Mouse (Mus musculus) thymus, adult 2 months (tissue): ENCODE results near the gene Txn1. TPM values are rescaled to one million over a fixed set of nuclear protein-coding genes. Genes with fewer than 3 reads are reported as not detected.

Experiments
- DNase-seq: peaks from one replicate; pipeline ENCODE4 v3.0.0; 2021
- H3K27ac ChIP-seq: fragments of 200-500 bp; 2 replicates; pipeline ENCODE4 v1.5.1; 2012; ENCODE audit warnings: low read length, control low read depth; ENCODE audit not compliant: control insufficient read depth, insufficient read depth
- H3K27me3 ChIP-seq: fragments of 200-500 bp; 2 replicates; pipeline ENCODE4 v1.6.1; 2012; ENCODE audit warnings: mild to moderate bottlenecking, low read length, moderate library complexity, mixed read lengths; ENCODE audit not compliant: control insufficient read depth, insufficient read depth
- H3K36me3 ChIP-seq: fragments of 200-500 bp; 2 replicates; pipeline ENCODE4 v1.6.1; 2012; ENCODE audit warnings: mild to moderate bottlenecking, low read length, moderate library complexity; ENCODE audit not compliant: control insufficient read depth, insufficient read depth
- H3K4me1 ChIP-seq: fragments of 200-500 bp; replicated peaks from 2 replicates; pipeline ENCODE4 v1.6.1; 2012; ENCODE audit warnings: low read length; ENCODE audit not compliant: control insufficient read depth, insufficient read depth
- H3K4me3 ChIP-seq: fragments of 200-500 bp; 2 replicates; pipeline ENCODE4 v1.5.1; 2012; ENCODE audit warnings: mild to moderate bottlenecking, low read length, control low read depth, moderate library complexity; ENCODE audit not compliant: control insufficient read depth, insufficient read depth
- CTCF ChIP-seq: fragments of 200-500 bp; IDR thresholded peaks from 2 replicates; pipeline ENCODE4 v1.5.1; 2012; ENCODE audit warnings: mild to moderate bottlenecking, control low read depth, low read length, moderate library complexity, borderline replicate concordance; ENCODE audit not compliant: control insufficient read depth, poor library complexity, insufficient read depth; ENCODE audit errors: extremely low read depth
- POLR2A ChIP-seq: fragments of 200-500 bp; IDR thresholded peaks from 2 replicates; pipeline ENCODE4 v1.6.1; 2012; ENCODE audit warnings: mild to moderate bottlenecking, low read length, control low read depth, moderate library complexity; ENCODE audit not compliant: control insufficient read depth, poor library complexity, insufficient read depth; ENCODE audit errors: extremely low read depth
- WGBS: fragments of 180-500 bp; shearing (Covaris S2); methylation state at CpG from one replicate; pipeline ENCODE4 v1.1.7; 2018; 5-methylcytosine and 5-hydroxymethylcytosine counted together
- polyA plus RNA-seq: library from polyadenylated mRNA; depleted of rRNA; stranded (reverse); fragments of >200 nt; gene quantifications from 2 replicates; pipeline ENCODE4 v1.2.3, GENCODE M21; 2012

The Txn1 gene
- polyA plus RNA-seq, 1 experiment = 214 TPM

DNA sequence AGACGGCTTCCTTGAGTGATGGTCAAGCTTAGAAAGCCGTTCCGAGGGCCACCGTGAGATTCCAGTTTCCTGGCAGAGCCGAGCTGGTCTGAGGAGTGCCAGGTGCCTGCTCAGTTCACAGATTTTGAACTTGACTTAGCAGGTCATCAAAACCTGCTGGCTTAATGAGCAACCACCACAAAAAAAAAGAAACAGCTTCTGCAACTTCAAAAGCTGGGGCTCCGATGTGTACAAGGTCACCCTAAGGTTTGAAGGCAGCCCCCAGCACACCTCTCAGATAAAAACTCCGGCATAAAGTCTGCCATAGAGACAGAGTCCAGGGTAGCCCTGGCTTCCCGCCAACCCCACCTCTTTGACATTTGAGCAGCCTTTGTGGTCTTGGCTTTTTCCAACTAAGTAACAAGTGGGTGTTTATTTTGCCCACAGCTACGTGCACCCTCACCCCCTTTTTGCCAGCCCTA is 40.0 kb downstream of the Txn1 start, which contains the start of gene D630039A03Rik:
Gene D630039A03Rik, minus strand, starts transcription at position 97 of the 461 bp plus-strand sequence.
- no peak for TF ChIP-seq CTCF
- TF ChIP-seq POLR2A = no peak
- peaks cover 19% of the 10 kb centered on the region for H3K4me1 ChIP-seq
- H3K27me3 ChIP-seq = no peaks in the 10 kb centered on the region
- 9% methylated on average over 9 of the region's 9 CpGs for WGBS
- H3K27ac ChIP-seq = no peak within 1 kb of the TSS
- no peak within 1 kb of the TSS; the same call in 1 of the 2 replicates for H3K4me3 ChIP-seq
- no peak for DNase-seq
- H3K36me3 ChIP-seq = no peaks in the 10 kb centered on the region

DNA sequence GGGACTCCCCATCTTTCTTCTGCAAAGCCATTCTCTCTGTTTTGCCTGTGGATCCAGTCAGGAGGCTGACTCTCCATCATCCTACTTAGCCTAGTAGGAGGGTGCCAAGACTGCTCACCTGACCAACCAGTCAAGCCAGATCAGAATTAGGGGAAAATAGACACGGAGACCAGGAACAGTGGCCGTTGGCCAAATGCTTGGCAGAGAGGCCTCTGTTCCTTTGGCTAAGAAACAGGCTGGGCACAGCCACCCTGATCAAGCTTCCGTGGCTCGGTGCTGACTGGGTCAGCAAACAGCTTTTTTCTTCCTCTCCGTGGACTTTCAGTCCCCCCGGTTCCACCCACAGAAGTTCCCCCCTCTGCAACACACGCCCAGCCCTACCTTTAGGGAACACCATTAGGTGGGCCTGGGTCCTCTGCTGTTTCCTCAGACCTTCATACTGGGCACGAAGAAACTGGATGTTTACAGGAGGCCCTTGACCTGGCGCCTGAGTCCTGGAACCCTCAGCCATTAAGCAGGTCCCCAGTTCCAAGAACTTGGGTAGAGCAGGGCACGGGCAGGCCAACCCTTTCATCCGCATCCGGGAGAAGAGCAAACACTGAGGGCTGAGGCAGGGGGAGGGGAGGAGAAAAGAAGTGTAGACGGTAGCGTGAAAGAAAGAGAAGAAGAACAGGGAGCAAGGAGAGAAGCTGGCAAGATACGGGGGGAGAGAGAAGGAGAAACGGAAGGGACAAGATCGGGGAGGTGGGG is 40.8 kb downstream of the Txn1 start:
- WGBS = 32% methylated on average over 17 of the region's 17 CpGs
- peak; percentile 25 for DNase-seq
- H3K4me3 ChIP-seq = no peak overlapping the region; the same call in 1 of the 2 replicates
- peaks cover 19% of the 10 kb centered on the region for H3K4me1 ChIP-seq
- H3K27me3 ChIP-seq = no peaks in the 10 kb centered on the region
- no peak overlapping the region for H3K27ac ChIP-seq
- TF ChIP-seq POLR2A = no peak
- no peak for TF ChIP-seq CTCF
- H3K36me3 ChIP-seq = no peaks in the 10 kb centered on the region

DNA sequence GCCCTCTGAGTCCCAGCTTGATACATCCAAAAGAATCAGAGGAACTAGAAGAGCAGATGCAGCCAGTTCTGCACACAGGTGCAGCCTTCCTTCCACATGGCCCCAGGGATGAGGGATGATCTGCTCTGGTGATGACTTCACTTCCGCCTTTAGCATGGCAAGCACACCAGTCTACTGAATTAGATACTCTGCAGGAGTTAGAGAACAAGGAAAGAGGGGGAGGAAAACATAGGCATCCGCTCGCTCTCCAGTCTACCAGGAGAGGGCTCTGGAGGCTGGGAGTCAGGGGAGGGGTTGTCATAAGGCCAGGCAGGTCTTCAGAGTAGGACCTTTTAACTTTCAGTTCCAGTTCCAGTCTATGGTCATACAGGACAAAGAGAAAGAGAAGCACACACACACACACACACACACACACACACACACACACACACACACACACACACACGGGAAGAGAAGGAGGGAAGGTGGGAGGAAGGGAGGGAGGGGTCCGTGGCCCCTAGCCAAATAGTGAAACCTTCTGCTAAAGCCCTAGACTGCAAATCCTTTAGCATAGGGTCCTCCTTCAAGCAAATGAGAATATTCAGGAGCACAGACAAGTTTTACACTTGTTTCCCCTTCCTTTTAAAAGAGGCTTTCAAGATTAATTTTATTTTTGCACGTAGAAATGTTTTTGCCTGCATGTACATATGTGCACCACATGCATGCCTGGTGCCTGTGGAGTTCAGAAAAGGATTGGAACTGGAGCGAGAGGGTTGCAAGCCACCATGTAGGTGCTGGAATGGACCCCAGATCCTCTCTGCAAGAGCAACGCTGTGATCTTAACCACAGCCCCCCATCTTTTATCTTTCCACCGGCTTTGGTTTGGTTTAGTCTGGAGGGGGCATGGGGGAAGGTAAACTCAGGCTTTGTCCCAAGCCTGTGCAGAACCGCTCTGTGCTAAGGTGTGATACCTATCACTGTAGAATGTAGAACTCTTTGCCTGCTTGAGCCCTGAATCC is 41.7 kb downstream of the Txn1 start:
- 51% methylated on average over 10 of the region's 10 CpGs for WGBS
- DNase-seq = no peak
- no peaks in the 10 kb centered on the region for H3K27me3 ChIP-seq
- peaks cover 19% of the 10 kb centered on the region for H3K4me1 ChIP-seq
- H3K4me3 ChIP-seq = no peak overlapping the region
- H3K27ac ChIP-seq = no peak overlapping the region
- TF ChIP-seq POLR2A = no peak
- no peak for TF ChIP-seq CTCF
- no peaks in the 10 kb centered on the region for H3K36me3 ChIP-seq

- no peak overlapping the region for H3K4me3 ChIP-seq
- no peak for TF ChIP-seq POLR2A
- TF ChIP-seq CTCF = no peak
- no peaks in the 10 kb centered on the region for H3K36me3 ChIP-seq
- H3K4me1 ChIP-seq = peaks cover 19% of the 10 kb centered on the region
- no peak overlapping the region for H3K27ac ChIP-seq
- no peaks in the 10 kb centered on the region for H3K27me3 ChIP-seq
- DNase-seq = no peak
Observed at GRCm38 (mm10) chr4:57913021-57913420, 43.2 kb downstream of the Txn1 start.

DNA sequence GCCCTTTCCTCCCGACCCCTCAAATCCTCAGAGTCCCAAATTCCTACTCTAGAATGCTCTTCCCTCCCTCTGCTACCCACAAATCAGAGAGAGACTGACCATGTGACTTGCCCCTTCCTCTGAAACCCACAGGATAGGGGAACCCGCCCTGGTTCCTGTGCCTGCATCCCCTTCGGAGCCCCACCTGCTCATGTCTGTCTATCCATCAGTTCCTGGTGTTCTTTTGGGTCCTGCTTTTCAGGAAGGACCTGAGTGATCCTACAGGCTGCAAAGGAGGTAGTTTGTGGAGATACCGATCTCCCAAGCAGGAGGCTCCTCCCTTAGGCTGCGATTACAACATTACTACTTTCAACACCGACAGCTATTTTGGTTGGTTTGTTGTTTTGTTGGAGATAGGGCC is 47.4 kb downstream of the Txn1 start:
- no peak for DNase-seq
- Histone ChIP-seq H3K36me3 (no peaks in the 10 kb centered on the region), H3K4me3 (no peak overlapping the region), H3K27ac (no peak overlapping the region), H3K4me1 (no peaks in the 10 kb centered on the region), H3K27me3 (no peaks in the 10 kb centered on the region)
- 26% methylated on average over 6 of the region's 6 CpGs for WGBS
- TF ChIP-seq CTCF = no peak
- no peak for TF ChIP-seq POLR2A

DNA sequence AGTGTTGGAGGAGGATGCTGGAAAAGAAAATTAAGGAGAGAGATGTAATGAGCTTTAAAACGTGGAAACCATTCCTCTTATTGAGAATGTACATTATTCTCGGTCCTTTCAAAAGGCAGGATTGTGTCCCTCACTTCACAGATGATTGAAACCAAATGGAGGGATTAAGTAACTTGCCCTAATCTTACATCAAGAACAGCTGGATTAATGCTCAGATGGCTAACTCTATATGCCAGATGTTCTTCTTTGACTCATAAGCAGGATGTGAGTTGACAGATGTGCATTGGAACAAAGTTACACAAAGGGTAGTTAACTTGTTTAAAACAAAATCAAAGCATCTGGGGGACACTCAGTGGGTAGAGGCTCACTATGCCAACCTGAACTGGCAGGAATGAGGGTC is 49.5 kb downstream of the Txn1 start:
- 85% methylated on average over 2 of the region's 2 CpGs for WGBS

DNA sequence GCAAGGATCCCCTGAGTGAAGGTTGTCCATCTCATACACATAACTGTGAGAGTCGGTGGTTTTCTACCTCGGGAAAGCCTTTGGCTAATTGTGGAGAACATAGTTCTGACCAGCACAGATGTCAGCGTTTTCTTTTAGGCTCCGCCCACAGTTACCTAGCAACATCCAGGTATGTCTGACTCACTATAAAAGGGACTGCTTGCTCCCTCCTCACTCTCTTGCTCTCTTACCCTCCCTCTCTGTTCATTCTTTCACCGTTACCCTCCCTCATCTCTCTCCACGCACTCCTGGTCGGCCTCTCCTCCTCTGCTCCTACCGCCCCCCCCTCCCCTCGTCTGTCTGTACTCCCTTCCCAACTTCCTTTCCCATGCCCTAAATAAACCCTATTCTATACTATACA is 51.6 kb downstream of the Txn1 start:
- no peak overlapping the region for H3K4me3 ChIP-seq
- TF ChIP-seq CTCF (no peak), POLR2A (no peak)
- H3K36me3 ChIP-seq = no peaks in the 10 kb centered on the region
- no peak for DNase-seq
- H3K27ac ChIP-seq = no peak overlapping the region
- 37% methylated on average over 9 of the region's 9 CpGs for WGBS
- no peaks in the 10 kb centered on the region for H3K27me3 ChIP-seq
- peaks cover 8% of the 10 kb centered on the region for H3K4me1 ChIP-seq

More for the DNA sequence above, 49.5 kb downstream of the Txn1 start:
- Histone ChIP-seq H3K4me1 (peaks cover 8% of the 10 kb centered on the region), H3K36me3 (no peaks in the 10 kb centered on the region), H3K27me3 (no peaks in the 10 kb centered on the region), H3K4me3 (no peak overlapping the region), H3K27ac (no peak overlapping the region)
- no peak for DNase-seq
- TF ChIP-seq POLR2A = no peak
